Mouse (Mus musculus): Measurements from ENCODE around the gene Serpinf2. TPM values are rescaled to one million over a fixed set of nuclear protein-coding genes. Genes with fewer than 3 reads are reported as not detected.
A peak's percentile ranks its signal among the peaks of the same experiment; 100 is the strongest.
"Not testable (repeated sequence)": the region's sequence is repeated elsewhere in the genome, so short reads cannot be mapped to it uniquely, and the experiment has no call there.

The Serpinf2 gene
- polyA plus RNA-seq, 1 experiment from 2014 or later = not detected

DNA sequence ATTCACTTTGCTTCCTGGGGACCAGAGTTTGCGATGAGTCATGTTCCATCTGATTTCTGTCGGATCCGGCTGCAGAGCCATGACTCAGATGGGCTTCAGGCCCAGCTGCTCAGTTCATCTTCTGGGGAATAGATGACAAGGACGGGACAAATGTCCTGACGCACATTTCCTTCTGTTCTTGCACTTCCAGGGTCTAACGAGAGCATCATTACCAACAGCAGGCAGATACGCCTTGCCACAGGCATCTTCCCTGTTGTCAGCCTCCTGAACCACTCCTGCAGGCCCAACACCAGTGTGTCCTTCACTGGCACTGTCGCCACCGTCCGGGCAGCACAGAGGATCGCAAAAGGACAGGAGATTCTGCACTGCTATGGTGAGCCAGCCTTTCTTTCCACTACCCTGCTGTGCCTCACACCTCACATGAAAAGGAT lies 40.0 kb downstream of the Serpinf2 start:
- Histone ChIP-seq H3K27ac (no peak overlapping the region), H3K36me3 (peaks cover 4% of the 10 kb centered on the region; the same call in 1 of the 2 replicates), H3K27me3 (ENCODE audit: insufficient read depth, poor library complexity, severe bottlenecking) (no peaks in the 10 kb centered on the region), H3K4me3 (no peak overlapping the region), H3K9me3 (no peaks in the 10 kb centered on the region), H3K4me1 (replicated peaks) (no peaks in the 10 kb centered on the region)
- WGBS = 90% methylated on average over 11 of the region's 11 CpGs
- DNase-seq (ENCODE audit: low spot score) = no peak

DNA sequence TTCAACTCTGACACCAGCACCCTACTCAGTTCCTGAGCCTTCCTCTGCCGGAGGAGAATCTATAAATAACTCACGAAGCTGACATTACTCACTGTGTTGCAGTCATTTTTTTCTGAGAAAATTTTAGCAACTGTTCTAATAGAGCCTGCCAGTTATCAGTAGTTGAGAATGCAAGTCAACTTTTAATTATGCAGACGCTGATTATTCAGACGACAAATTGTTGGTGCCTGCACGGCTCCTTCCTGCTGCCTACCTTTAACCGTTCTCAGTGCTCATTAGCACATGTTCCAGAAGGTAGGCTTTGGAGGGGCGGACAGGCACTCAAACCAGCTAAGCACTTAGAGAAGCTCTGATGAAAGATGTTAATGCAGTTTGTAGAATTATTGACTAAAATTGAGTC lies 41.9 kb downstream of the Serpinf2 start:
- Histone ChIP-seq H3K4me3 (no peak overlapping the region), H3K27ac (no peak overlapping the region), H3K4me1 (replicated peaks) (no peaks in the 10 kb centered on the region), H3K9me3 (no peaks in the 10 kb centered on the region), H3K36me3 (peaks cover 4% of the 10 kb centered on the region; the same call in 1 of the 2 replicates), H3K27me3 (ENCODE audit: insufficient read depth, poor library complexity, severe bottlenecking) (no peaks in the 10 kb centered on the region)
- no peak for DNase-seq (ENCODE audit: low spot score)
- WGBS = 90% methylated on average over 7 of the region's 7 CpGs

DNA sequence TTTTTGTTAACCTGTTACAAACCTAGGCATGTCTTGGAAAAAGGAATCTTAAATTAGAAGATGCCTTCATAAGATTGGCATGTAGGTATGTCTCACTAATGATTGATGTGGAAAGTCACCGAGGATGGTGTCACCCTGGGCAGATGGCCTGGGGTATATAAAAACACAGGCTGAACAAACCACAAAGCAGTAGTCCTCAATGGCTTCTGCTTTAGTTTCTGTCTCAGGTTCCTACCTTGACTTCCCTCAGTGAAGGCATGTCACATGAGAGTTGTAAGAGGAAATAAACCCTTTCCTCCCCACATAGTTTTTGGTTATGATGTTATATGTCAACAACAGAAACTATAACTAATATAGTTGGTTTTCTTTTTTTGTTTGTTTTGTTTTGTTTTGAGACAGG lies 43.8 kb downstream of the Serpinf2 start:
- no peaks in the 10 kb centered on the region for H3K27me3 ChIP-seq (ENCODE audit: insufficient read depth, poor library complexity, severe bottlenecking)
- no peaks in the 10 kb centered on the region for H3K9me3 ChIP-seq
- H3K4me1 ChIP-seq (replicated peaks) = no peaks in the 10 kb centered on the region
- H3K36me3 ChIP-seq = peaks cover 4% of the 10 kb centered on the region; the same call in 1 of the 2 replicates
- no peak overlapping the region for H3K4me3 ChIP-seq
- no peak for DNase-seq (ENCODE audit: low spot score)
- 89% methylated on average over 1 of the region's 1 CpGs for WGBS
- H3K27ac ChIP-seq = no peak overlapping the region

DNA sequence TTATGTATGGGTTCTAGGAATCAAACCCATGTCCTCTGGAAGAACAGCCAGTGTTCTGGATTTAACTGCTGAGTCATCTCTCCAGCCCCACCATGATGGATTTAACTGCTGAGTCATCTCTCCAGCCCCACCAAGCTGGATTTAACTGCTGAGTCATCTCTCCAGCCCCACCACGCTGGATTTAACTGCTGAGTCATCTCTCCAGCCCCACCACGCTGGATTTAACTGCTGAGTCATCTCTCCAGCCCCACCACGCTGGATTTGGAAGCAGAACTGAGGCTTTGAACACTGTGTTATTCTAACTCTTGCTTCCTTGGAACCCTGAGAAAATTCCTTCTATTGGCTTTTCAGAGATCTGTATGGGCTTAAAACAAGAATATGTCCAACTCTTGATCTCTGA lies 55.9 kb downstream of the Serpinf2 start:
- H3K4me1 ChIP-seq (replicated peaks); H3K9me3 ChIP-seq; H3K4me3 ChIP-seq; H3K27ac ChIP-seq; H3K36me3 ChIP-seq; H3K27me3 ChIP-seq (ENCODE audit: insufficient read depth, poor library complexity, severe bottlenecking); DNase-seq (ENCODE audit: low spot score): not testable (repeated sequence)
- WGBS = 68% methylated on average over 3 of the region's 3 CpGs

MicroRNAs within 50 kb of the gene (microRNA counts, 519-probe panel; counts per million panel counts)
- microRNA mmu-miR-22 = 4,676 counts per million, percentile 92 among the panel's probes with 10 or more counts

Other genes starting within 250 kb of the Serpinf2 start
- gene Dph1, start 248.3 kb downstream of the Serpinf2 start, polyA plus RNA-seq (2016; fragmentation: Nextera tagmentation; extraction: Ambion mirVana) = 23.2 and 24.2 TPM in 2 replicates
- gene Rtn4rl1, start 245.8 kb downstream of the Serpinf2 start, polyA plus RNA-seq (2016; fragmentation: Nextera tagmentation; extraction: Ambion mirVana) = 2.5 and 2.8 TPM in 2 replicates
- gene Rpa1, start 91.3 kb downstream of the Serpinf2 start, polyA plus RNA-seq (2016; fragmentation: Nextera tagmentation; extraction: Ambion mirVana) = 136 and 178 TPM in 2 replicates
- gene Smyd4, start 91.2 kb downstream of the Serpinf2 start, polyA plus RNA-seq (2016; fragmentation: Nextera tagmentation; extraction: Ambion mirVana) = 14.6 and 17.4 TPM in 2 replicates
- gene Serpinf1, start 16.9 kb downstream of the Serpinf2 start, polyA plus RNA-seq (2016; fragmentation: Nextera tagmentation; extraction: Ambion mirVana) = 95.3 and 106 TPM in 2 replicates
- gene Wdr81, start 15.1 kb upstream of the Serpinf2 start, polyA plus RNA-seq (2016; fragmentation: Nextera tagmentation; extraction: Ambion mirVana) = 7.7 and 8.6 TPM in 2 replicates
- gene Tlcd2, start 22.1 kb upstream of the Serpinf2 start, polyA plus RNA-seq (2016; fragmentation: Nextera tagmentation; extraction: Ambion mirVana) = 11.7 and 12.4 TPM in 2 replicates
- 74.8 and 78.1 TPM in 2 replicates for gene Prpf8, start 47.2 kb upstream of the Serpinf2 start, polyA plus RNA-seq (2016; fragmentation: Nextera tagmentation; extraction: Ambion mirVana)
- gene Rilp, start 70.5 kb upstream of the Serpinf2 start, polyA plus RNA-seq (2016; fragmentation: Nextera tagmentation; extraction: Ambion mirVana) = 0.35 and 0.65 TPM in 2 replicates
- 4.9 and 6.4 TPM in 2 replicates for gene Scarf1, start 73.9 kb upstream of the Serpinf2 start, polyA plus RNA-seq (2016; fragmentation: Nextera tagmentation; extraction: Ambion mirVana)
- 5.2 and 7.1 TPM in 2 replicates for gene Slc43a2, start 92.1 kb upstream of the Serpinf2 start, polyA plus RNA-seq (2016; fragmentation: Nextera tagmentation; extraction: Ambion mirVana)
- gene Pitpna, start 148.5 kb upstream of the Serpinf2 start, polyA plus RNA-seq (2016; fragmentation: Nextera tagmentation; extraction: Ambion mirVana) = 68.8 and 80.6 TPM in 2 replicates
- 20.6 and 24.9 TPM in 2 replicates for gene Inpp5k, start 191.4 kb upstream of the Serpinf2 start, polyA plus RNA-seq (2016; fragmentation: Nextera tagmentation; extraction: Ambion mirVana)
- 16.4 and 19.0 TPM in 2 replicates for gene Myo1c, start 210.9 kb upstream of the Serpinf2 start, polyA plus RNA-seq (2016; fragmentation: Nextera tagmentation; extraction: Ambion mirVana)
- gene Crk, start 239.7 kb upstream of the Serpinf2 start, polyA plus RNA-seq (2016; fragmentation: Nextera tagmentation; extraction: Ambion mirVana) = 107 and 122 TPM in 2 replicates